Mouse (Mus musculus): Measurements from ENCODE around the gene Ifnk.

GRCm38 (mm10) chr4:35121060-35121459, 30.8 kb upstream of the Ifnk start:
- TF ChIP-seq GATA1 (IDR thresholded peaks at IDR 0.05; ENCODE audit: low read length) (no peak), TAL1 (IDR thresholded peaks at IDR 0.05; ENCODE audit: low read length) (no peak)
